Mouse (Mus musculus): Measurements from ENCODE around the gene Prr5. TPM values are rescaled to one million over a fixed set of nuclear protein-coding genes. Genes with fewer than 3 reads are reported as not detected.
A peak's percentile ranks its signal among the peaks of the same experiment; 100 is the strongest.

The Prr5 gene
- polyA plus RNA-seq, 1 experiment from 2014 or later, result 33.1 TPM

DNA sequence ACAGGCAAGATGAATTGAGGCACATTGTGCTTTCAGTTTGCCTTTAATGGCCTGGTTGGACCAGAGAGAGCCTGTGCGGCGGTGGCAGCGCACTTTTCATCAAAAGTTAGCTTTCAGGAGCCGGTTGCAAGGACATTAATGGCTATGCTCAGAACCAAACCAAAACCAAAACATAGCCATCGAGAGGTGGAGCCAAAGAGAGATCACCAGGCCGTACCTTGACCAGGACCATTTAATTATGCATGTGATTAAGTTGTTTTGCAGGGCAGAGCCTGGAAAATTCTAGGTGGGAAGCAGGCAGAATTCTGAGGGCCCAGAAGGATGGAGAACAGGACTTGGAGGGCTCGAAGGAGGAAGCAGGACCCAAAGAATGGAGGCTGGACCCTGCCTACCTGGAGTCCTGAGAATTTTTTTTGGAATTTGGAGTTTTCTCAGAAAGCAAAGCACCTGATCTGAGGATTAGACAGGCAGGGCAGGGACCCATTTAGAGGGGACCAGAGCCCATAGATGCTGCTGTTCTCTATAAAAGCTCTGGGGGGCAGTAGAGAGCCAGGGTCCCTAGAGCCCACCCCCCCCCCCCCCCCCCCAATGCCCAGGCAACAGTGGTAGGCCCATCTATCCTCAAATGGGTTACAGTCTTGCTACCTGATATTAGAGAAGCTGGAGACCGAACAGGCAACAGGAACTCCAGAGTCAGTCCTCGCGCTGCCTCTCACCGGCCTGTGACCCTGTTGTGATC lies 5.1 kb downstream of the Prr5 start:
- WGBS, result 83% methylated on average over 11 of the region's 11 CpGs
- Histone ChIP-seq H3K9me3 (no peaks in the 10 kb centered on the region), H3K4me3 (no peak overlapping the region), H3K27ac (no peak overlapping the region), H3K36me3 (no peaks in the 10 kb centered on the region), H3K4me1 (peaks cover 52% of the 10 kb centered on the region), H3K27me3 (ENCODE audit: insufficient read depth, poor library complexity, severe bottlenecking) (0 out of 2 replicates have a peak, but pooled peaks cover 1% of the 10 kb centered on the region)
- no peak for DNase-seq (ENCODE audit: low spot score)

- Histone ChIP-seq H3K27me3 (ENCODE audit: insufficient read depth, poor library complexity, severe bottlenecking) (0 out of 2 replicates have a peak, but pooled peaks cover 6% of the 10 kb centered on the region), H3K4me3 (no peak overlapping the region), H3K4me1 (peaks cover 55% of the 10 kb centered on the region), H3K27ac (no peak overlapping the region), H3K36me3 (no peaks in the 10 kb centered on the region), H3K9me3 (no peaks in the 10 kb centered on the region)
- 67% methylated on average over 8 of the region's 8 CpGs for WGBS
- no peak for DNase-seq (ENCODE audit: low spot score)
Measured at GRCm38 (mm10) chr15:84675317-84675716, 5.9 kb downstream of the Prr5 start.

- 69% methylated on average over 11 of the region's 11 CpGs for WGBS
- no peak for DNase-seq (ENCODE audit: low spot score)
- peaks cover 52% of the 10 kb centered on the region for H3K4me1 ChIP-seq
- H3K4me3 ChIP-seq, result no peak overlapping the region
- H3K27me3 ChIP-seq (ENCODE audit: insufficient read depth, poor library complexity, severe bottlenecking), result 0 out of 2 replicates have a peak, but pooled peaks cover 6% of the 10 kb centered on the region
- no peak overlapping the region for H3K27ac ChIP-seq
- H3K36me3 ChIP-seq, result no peaks in the 10 kb centered on the region
- no peaks in the 10 kb centered on the region for H3K9me3 ChIP-seq
Measured at GRCm38 (mm10) chr15:84677943-84678342, 8.5 kb downstream of the Prr5 start.

GRCm38 (mm10) chr15:84679090-84679489 lies 9.7 kb downstream of the Prr5 start:
- Histone ChIP-seq H3K4me3 (no peak overlapping the region), H3K9me3 (no peaks in the 10 kb centered on the region), H3K27me3 (ENCODE audit: insufficient read depth, poor library complexity, severe bottlenecking) (0 out of 2 replicates have a peak, but pooled peaks cover 6% of the 10 kb centered on the region), H3K27ac (no peak overlapping the region), H3K4me1 (peaks cover 54% of the 10 kb centered on the region), H3K36me3 (no peaks in the 10 kb centered on the region)
- 88% methylated on average over 4 of the region's 4 CpGs for WGBS
- no peak for DNase-seq (ENCODE audit: low spot score)

GRCm38 (mm10) chr15:84679794-84680193 lies 10.4 kb downstream of the Prr5 start:
- no peak overlapping the region for H3K4me3 ChIP-seq
- 75% methylated on average over 3 of the region's 3 CpGs for WGBS
- H3K9me3 ChIP-seq, result no peaks in the 10 kb centered on the region
- no peak overlapping the region for H3K27ac ChIP-seq
- 0 out of 2 replicates have a peak, but pooled peaks cover 6% of the 10 kb centered on the region for H3K27me3 ChIP-seq (ENCODE audit: insufficient read depth, poor library complexity, severe bottlenecking)
- H3K36me3 ChIP-seq, result no peaks in the 10 kb centered on the region
- DNase-seq (ENCODE audit: low spot score), result no peak
- peaks cover 61% of the 10 kb centered on the region for H3K4me1 ChIP-seq

DNA sequence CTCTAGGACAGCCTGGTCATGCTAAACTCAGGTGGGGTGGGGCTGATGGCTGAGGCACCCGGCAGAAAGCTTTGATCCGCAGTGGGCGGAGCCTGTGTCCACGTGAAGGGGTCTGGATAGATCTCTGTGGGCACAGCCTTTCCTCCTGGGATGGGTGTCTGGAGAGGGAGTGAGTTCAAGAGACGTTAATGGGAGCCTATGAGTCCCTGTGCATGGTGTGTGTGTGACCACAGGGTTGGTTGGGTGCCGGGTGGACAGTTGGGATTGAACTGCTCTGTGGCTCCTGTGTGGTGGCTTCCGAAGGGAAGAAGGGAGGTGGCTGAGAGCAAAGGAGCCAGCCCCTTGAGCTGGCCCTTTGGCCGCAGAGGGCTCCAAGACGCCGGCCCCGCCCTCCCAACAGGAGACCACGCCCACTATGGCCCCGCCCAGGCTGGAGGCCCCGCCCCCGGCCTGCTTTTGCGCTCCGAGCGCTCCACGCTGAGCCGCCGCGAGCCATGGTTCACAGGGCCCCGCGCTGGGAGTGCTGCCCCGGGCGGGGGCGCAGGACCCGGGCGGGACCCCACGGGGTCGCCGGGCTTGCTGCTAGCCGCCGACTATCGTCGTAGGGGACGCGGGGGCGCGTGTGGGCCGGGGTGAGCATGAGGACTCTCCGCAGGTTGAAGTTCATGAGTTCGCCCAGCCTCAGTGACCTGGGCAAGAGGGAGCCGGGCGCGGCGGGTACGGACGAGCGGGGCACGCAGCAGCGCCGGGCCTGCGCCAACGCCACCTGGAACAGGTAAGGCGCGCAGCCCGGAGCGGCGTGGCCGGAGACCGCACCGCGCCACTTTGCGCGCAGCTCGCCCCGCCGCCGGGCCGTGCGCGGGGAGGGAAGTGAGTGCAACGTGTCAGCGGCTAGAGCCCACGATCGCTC lies 11.4 kb downstream of the Prr5 start:
- Histone ChIP-seq H3K4me1 (peaks cover 62% of the 10 kb centered on the region), H3K36me3 (peaks cover 3% of the 10 kb centered on the region; the same call in 1 of the 2 replicates), H3K27me3 (ENCODE audit: insufficient read depth, poor library complexity, severe bottlenecking) (0 out of 2 replicates have a peak, but pooled peaks cover 6% of the 10 kb centered on the region), H3K27ac (peak overlapping the region; percentile 90), H3K4me3 (peak overlapping the region; percentile 87), H3K9me3 (no peaks in the 10 kb centered on the region)
- DNase-seq (ENCODE audit: low spot score), result peak; percentile 93
- under 1% methylated on average over 73 of the region's 77 CpGs for WGBS

DNA sequence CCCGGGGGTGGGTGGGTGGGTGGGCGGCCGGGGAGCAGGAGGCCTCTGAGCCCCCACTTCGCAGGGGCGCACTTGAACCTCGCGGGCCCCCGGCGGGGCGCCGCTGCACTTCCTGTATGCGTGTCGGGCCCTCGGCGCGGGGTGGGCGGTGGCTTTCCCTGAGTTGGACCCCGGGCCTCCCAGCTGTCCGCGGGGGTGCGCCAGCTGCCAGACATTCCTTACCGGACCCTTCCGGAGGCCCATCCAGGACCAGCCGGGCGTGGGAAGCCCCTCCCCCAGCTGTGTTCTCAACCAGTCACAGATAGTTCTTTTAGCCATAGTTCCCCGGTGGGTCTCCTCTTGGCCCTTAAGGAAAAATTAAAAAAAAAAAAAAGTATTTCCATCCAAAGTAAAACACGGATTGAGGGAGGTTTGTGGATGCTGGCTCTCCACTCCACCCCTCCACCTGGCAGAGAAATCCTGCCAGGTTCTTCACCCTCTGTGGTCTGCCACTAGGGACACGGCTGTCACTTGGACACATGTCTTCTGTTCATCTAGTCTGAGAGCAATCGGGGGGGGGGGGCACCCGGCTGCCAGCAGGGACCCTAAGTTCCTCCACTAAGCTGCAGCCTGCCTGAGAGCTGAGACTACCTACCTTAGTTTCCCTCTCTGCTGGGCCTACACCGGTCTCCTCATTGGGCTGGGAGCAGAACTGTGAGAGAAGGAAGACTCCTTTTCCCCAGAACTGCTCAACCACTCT lies 12.2 kb downstream of the Prr5 start:
- Histone ChIP-seq H3K4me3 (peak overlapping the region; percentile 87), H3K27ac (peak overlapping the region; percentile 90), H3K9me3 (no peaks in the 10 kb centered on the region), H3K27me3 (ENCODE audit: insufficient read depth, poor library complexity, severe bottlenecking) (0 out of 2 replicates have a peak, but pooled peaks cover 6% of the 10 kb centered on the region), H3K36me3 (peaks cover 11% of the 10 kb centered on the region; the same call in 1 of the 2 replicates), H3K4me1 (peaks cover 61% of the 10 kb centered on the region)
- WGBS, result 2% methylated on average over 31 of the region's 31 CpGs
- peak; percentile 93 for DNase-seq (ENCODE audit: low spot score)

- Histone ChIP-seq H3K4me1 (peaks cover 65% of the 10 kb centered on the region), H3K9me3 (no peaks in the 10 kb centered on the region), H3K4me3 (peak overlapping the region; percentile 87), H3K36me3 (peaks cover 14% of the 10 kb centered on the region; the same call in 1 of the 2 replicates), H3K27ac (peak overlapping the region; percentile 90), H3K27me3 (ENCODE audit: insufficient read depth, poor library complexity, severe bottlenecking) (0 out of 2 replicates have a peak, but pooled peaks cover 6% of the 10 kb centered on the region)
- DNase-seq (ENCODE audit: low spot score), result no peak
- 83% methylated on average over 3 of the region's 3 CpGs for WGBS
Measured at GRCm38 (mm10) chr15:84682206-84682605, 12.8 kb downstream of the Prr5 start.

DNA sequence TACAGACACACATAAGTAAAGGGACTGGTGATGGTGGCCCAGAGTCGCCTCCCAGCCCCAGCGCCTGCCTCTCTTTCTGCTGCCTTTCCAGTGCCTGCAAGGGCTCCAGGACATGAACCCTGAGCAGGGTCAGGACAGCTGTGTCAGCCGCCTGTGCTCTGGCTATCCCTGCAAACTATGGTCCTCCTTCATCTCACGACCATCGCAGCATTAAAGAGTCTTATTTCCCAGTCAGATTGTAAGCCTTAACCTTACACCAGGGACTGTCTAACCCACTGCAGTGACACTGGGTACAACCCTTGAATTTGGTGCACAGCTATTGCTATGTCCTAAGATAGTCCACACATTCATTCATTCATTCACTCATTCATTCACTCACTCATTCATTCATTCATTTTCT lies 13.4 kb downstream of the Prr5 start:
- DNase-seq (ENCODE audit: low spot score), result no peak
- Histone ChIP-seq H3K4me1 (peaks cover 71% of the 10 kb centered on the region), H3K27ac (peak overlapping the region; percentile 90; the same call in 1 of the 2 replicates), H3K9me3 (no peaks in the 10 kb centered on the region), H3K4me3 (no peak overlapping the region), H3K36me3 (peaks cover 15% of the 10 kb centered on the region; the same call in 1 of the 2 replicates), H3K27me3 (ENCODE audit: insufficient read depth, poor library complexity, severe bottlenecking) (0 out of 2 replicates have a peak, but pooled peaks cover 6% of the 10 kb centered on the region)
- 77% methylated on average over 5 of the region's 5 CpGs for WGBS

GRCm38 (mm10) chr15:84684520-84684919 lies 15.1 kb downstream of the Prr5 start:
- Histone ChIP-seq H3K4me3 (no peak overlapping the region), H3K9me3 (no peaks in the 10 kb centered on the region), H3K27ac (no peak overlapping the region), H3K27me3 (ENCODE audit: insufficient read depth, poor library complexity, severe bottlenecking) (0 out of 2 replicates have a peak, but pooled peaks cover 4% of the 10 kb centered on the region), H3K36me3 (peaks cover 31% of the 10 kb centered on the region), H3K4me1 (peaks cover 78% of the 10 kb centered on the region)
- no peak for DNase-seq (ENCODE audit: low spot score)
- WGBS, result 68% methylated on average over 5 of the region's 5 CpGs

- DNase-seq (ENCODE audit: low spot score), result no peak
- H3K36me3 ChIP-seq, result peaks cover 40% of the 10 kb centered on the region
- H3K9me3 ChIP-seq, result no peaks in the 10 kb centered on the region
- H3K27ac ChIP-seq, result no peak overlapping the region
- no peak overlapping the region for H3K4me3 ChIP-seq
- peaks cover 70% of the 10 kb centered on the region for H3K4me1 ChIP-seq
- WGBS, result 53% methylated on average over 3 of the region's 3 CpGs
- H3K27me3 ChIP-seq (ENCODE audit: insufficient read depth, poor library complexity, severe bottlenecking), result no peaks in the 10 kb centered on the region
Measured at GRCm38 (mm10) chr15:84685417-84685816, 16.0 kb downstream of the Prr5 start.

GRCm38 (mm10) chr15:84687904-84688303 lies 18.5 kb downstream of the Prr5 start:
- Histone ChIP-seq H3K36me3 (peaks cover 64% of the 10 kb centered on the region), H3K4me3 (no peak overlapping the region), H3K4me1 (peaks cover 50% of the 10 kb centered on the region), H3K27me3 (ENCODE audit: insufficient read depth, poor library complexity, severe bottlenecking) (no peaks in the 10 kb centered on the region), H3K27ac (peak overlapping the region; percentile 45; the same call in 1 of the 2 replicates), H3K9me3 (no peaks in the 10 kb centered on the region)
- DNase-seq (ENCODE audit: low spot score), result no peak
- WGBS, result 62% methylated on average over 14 of the region's 14 CpGs

Data from heart, embryonic 10.5 days (tissue).